Mouse (Mus musculus): Measurements from ENCODE around the gene Csnk2a1.

- TF ChIP-seq CTCF (IDR thresholded peaks at IDR 0.05; ENCODE audit: low read depth, low read length) (no peak), POLR2A (IDR thresholded peaks at IDR 0.05; ENCODE audit: extremely low read depth, insufficient read depth, low read length) (no peak)
Measured at GRCm38 (mm10) chr2:152259739-152260138, 33.1 kb downstream of the Csnk2a1 start.
